Mouse (Mus musculus): ENCODE measurements around the gene Spata5. TPM values are rescaled to one million over a fixed set of nuclear protein-coding genes. Genes with fewer than 3 reads are reported as not detected.

The Spata5 gene
- polyA plus RNA-seq, 1 experiment, result 6.6 TPM

DNA sequence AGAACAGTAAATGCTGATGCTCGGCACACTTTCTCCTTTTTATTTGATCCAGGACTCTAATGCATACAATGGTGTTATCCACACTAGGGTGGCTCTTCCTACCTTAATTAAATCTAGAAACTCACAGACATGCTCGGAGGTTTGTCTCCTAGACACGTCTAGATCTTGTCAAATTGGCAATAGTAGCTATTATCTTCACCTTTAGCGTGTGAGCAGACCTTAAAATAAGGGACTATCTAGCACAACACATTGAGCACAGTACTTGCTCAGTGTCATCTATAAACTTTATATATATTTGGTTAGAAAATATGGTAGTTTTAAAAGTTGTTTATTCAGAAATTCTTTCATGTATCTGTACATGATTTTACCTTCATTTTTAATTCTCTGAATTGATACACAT lies 126.7 kb downstream of the Spata5 start:
- Histone ChIP-seq H3K4me1 (ENCODE audit: control insufficient read depth, insufficient read depth, low read length) (no peaks in the 10 kb centered on the region), H3K27ac (ENCODE audit: insufficient read depth, low read depth, low read length) (no peak overlapping the region), H3K4me3 (ENCODE audit: insufficient read depth, low read length) (no peak overlapping the region)
- TF ChIP-seq POLR2A (IDR thresholded peaks at IDR 0.05; ENCODE audit: borderline replicate concordance, low read depth, low read length) (no peak), CTCF (IDR thresholded peaks at IDR 0.05; ENCODE audit: low read depth, low read length) (no peak)

DNA sequence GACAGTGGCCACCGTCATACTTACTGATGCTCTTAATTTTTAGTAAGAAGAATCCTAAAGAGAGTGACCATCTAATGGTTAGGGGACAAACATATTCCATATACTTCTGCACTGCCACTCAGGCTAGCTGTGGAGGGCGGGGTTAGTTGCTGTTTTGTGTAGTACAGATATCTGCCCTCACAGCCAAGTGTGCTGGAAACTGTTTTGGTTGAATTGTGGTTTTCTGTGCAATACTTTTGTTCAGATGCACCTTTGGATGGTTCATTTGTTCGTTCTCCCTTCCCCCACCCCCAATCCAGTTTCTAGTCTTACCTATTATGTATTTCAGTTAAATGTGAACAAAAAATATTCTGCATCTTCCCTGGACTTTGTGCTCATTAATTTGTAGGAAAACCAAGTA lies 130.5 kb downstream of the Spata5 start:
- no peak overlapping the region for H3K4me3 ChIP-seq (ENCODE audit: insufficient read depth, low read length)
- no peak overlapping the region for H3K27ac ChIP-seq (ENCODE audit: insufficient read depth, low read depth, low read length)
- H3K4me1 ChIP-seq (ENCODE audit: control insufficient read depth, insufficient read depth, low read length), result no peaks in the 10 kb centered on the region
- TF ChIP-seq CTCF (IDR thresholded peaks at IDR 0.05; ENCODE audit: low read depth, low read length) (no peak), POLR2A (IDR thresholded peaks at IDR 0.05; ENCODE audit: borderline replicate concordance, low read depth, low read length) (no peak)

DNA sequence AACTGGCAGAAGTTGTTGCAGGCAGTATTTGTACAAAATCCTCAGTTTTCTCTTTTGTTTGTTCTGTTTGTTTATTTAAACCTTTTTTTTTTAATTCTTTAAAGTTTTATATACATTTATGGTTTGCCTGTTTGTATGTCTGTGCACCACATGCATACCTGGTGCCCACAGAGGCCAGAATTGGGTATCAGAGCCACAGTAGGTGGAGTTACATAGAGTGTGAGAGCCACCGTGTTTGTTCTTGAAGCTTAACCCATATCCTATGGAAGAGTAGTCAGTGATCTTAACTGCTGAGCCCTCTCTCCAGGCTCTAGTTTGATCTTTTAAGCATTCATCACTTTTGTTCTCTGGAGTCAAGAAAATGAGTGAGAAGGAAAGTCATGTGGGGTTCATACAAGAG lies 130.9 kb downstream of the Spata5 start:
- no peaks in the 10 kb centered on the region for H3K4me1 ChIP-seq (ENCODE audit: control insufficient read depth, insufficient read depth, low read length)
- no peak for TF ChIP-seq CTCF (IDR thresholded peaks at IDR 0.05; ENCODE audit: low read depth, low read length)
- TF ChIP-seq POLR2A (IDR thresholded peaks at IDR 0.05; ENCODE audit: borderline replicate concordance, low read depth, low read length), result no peak
- no peak overlapping the region for H3K4me3 ChIP-seq (ENCODE audit: insufficient read depth, low read length)
- no peak overlapping the region for H3K27ac ChIP-seq (ENCODE audit: insufficient read depth, low read depth, low read length)

DNA sequence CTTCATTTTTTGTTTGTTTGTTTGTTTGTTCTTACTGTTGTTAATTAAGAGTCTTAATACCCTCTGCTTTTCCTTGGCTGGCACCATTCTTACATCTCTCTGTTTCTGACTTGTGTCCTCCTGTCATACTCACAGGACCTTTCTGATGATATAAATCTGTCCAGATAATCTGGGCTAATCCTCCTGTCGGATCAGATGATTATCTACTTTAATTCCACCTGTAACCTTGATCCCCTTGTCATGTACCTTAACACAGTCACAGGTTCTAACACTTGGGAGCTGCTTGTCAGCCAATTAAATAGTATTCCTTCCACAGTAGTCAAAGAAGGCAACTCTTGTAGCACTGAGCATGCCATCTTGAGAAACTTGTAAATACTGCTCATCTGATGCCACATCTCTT lies 131.8 kb downstream of the Spata5 start:
- Histone ChIP-seq H3K4me3 (ENCODE audit: insufficient read depth, low read length) (no peak overlapping the region), H3K4me1 (ENCODE audit: control insufficient read depth, insufficient read depth, low read length) (peaks cover 7% of the 10 kb centered on the region), H3K27ac (ENCODE audit: insufficient read depth, low read depth, low read length) (no peak overlapping the region)
- TF ChIP-seq CTCF (IDR thresholded peaks at IDR 0.05; ENCODE audit: low read depth, low read length) (no peak), POLR2A (IDR thresholded peaks at IDR 0.05; ENCODE audit: borderline replicate concordance, low read depth, low read length) (no peak)

DNA sequence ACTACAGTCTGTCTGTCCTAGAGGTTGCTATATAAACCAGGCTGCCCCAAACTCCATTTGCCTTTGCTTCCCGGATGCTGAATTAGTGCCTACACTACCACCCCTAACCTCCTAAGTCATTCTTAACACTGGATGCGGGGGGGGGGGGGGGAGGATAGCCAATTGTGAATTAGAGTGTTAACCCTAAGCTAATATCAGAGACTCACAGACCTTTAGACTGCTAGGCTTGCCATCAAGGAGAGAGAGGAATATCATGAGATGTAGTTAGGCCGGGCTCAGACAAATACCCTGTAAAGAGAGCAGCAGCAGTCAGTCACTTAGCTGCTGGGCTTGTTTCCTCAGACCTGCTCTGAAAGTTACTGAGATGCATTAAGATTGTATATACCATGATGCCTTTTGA lies 132.5 kb downstream of the Spata5 start:
- Histone ChIP-seq H3K4me1 (ENCODE audit: control insufficient read depth, insufficient read depth, low read length) (peaks cover 9% of the 10 kb centered on the region), H3K27ac (ENCODE audit: insufficient read depth, low read depth, low read length) (no peak overlapping the region), H3K4me3 (ENCODE audit: insufficient read depth, low read length) (no peak overlapping the region)
- no peak for TF ChIP-seq POLR2A (IDR thresholded peaks at IDR 0.05; ENCODE audit: borderline replicate concordance, low read depth, low read length)
- no peak for TF ChIP-seq CTCF (IDR thresholded peaks at IDR 0.05; ENCODE audit: low read depth, low read length)

DNA sequence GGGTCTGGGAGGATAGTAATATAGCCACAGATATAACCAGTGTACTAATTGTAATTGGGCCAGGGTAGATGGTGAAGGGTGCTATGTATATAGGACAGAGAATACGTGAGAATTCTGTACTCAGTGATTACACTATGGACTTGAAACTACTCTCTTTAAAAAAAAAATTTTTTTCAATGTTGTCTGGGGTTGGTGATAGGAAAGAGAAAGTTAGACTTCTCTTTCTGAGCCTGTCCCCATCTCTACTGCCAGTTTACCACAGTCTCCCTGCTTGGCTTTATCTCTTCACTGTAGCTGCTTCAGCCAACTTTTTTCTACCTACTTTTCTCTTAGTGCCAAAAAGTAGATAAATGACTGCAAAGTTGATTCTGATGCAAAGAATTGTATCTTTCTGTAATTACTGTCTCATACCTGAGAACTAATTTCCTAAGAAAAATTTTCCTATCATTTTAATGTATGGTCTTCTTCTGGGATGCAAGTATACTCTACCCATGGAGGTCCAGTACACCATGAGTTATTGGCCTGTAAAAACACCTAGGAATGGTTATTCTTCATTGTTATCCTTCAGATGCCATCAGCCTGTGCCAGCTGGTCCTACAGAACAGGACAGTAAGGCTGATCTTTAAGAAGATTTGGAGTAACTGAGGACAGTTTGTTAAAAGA lies 133.8 kb downstream of the Spata5 start:
- Histone ChIP-seq H3K4me1 (ENCODE audit: control insufficient read depth, insufficient read depth, low read length) (peaks cover 9% of the 10 kb centered on the region), H3K27ac (ENCODE audit: insufficient read depth, low read depth, low read length) (no peak overlapping the region), H3K4me3 (ENCODE audit: insufficient read depth, low read length) (no peak overlapping the region)
- no peak for TF ChIP-seq CTCF (IDR thresholded peaks at IDR 0.05; ENCODE audit: low read depth, low read length)
- no peak for TF ChIP-seq POLR2A (IDR thresholded peaks at IDR 0.05; ENCODE audit: borderline replicate concordance, low read depth, low read length)

DNA sequence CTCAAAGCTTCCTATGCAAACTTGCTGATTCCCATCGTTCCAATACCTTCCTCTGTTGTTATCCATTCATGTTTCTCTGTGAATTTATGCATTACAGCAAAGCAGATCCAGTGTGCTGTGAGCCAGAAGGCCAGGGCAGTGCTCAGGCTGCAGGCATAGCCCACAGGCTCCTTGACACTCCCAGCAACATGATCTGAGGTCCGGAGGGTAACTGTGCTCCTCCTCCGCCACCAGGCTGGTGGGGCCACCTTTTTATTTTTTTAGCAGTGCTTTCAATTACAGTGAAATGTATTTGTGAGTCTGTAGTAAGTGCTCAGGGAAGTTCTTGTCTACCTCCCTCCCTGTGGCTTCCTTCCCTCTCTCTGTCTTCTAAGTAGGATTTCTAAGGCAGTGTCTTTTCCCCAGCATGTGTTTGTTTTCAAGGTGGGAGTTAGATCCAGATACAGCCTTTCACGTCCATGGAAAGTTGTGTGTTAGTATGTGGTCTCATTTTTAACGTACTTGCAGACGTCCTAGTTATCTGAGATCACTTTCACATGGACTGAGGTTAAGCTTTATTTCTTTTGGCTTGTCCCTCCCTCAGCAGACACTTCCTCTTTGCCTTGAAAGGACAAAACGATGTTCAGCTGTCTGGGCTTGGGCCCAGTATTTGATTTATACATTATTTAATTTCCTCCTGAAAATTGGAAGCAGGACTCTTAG lies 136.9 kb downstream of the Spata5 start:
- H3K27ac ChIP-seq (ENCODE audit: insufficient read depth, low read depth, low read length), result peak overlapping the region; percentile 20; the same call in 1 of the 2 replicates
- H3K4me3 ChIP-seq (ENCODE audit: insufficient read depth, low read length), result no peak overlapping the region
- TF ChIP-seq POLR2A (IDR thresholded peaks at IDR 0.05; ENCODE audit: borderline replicate concordance, low read depth, low read length), result no peak
- no peak for TF ChIP-seq CTCF (IDR thresholded peaks at IDR 0.05; ENCODE audit: low read depth, low read length)
- H3K4me1 ChIP-seq (ENCODE audit: control insufficient read depth, insufficient read depth, low read length), result peaks cover 11% of the 10 kb centered on the region

DNA sequence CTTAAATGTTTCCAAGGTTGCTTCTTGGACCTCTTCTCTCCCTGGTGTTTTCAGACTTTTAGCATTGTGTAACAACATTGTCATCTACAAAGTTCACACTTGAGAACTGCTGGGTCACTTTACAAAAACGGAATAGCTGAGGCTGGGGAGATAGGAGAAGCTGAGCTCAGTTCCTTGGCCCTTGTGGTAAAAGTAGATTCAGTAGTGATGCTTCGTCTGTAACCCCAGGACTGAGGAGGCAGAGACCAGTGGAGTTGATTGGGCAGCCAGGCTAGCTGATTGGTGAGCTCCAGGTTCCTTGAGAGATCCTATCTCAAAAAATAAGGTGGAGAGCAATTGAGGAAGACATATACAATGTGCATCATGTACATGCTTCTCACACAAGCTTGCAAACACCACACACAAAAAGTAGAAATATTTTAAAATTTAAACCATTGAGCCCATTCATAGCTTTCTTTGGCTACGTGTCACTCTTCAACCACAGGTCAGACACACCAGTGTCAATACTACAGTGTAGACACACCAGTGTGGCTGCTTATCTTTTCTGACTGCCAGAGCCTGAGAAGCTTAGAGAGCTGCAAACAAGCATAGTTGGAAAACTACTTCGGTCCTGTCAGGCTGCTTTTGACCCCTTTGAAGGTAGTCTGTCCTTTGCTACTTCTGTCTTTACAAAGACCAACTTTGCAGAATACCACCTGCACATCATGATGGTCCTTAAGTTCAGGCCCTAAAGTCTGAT lies 138.2 kb downstream of the Spata5 start:
- TF ChIP-seq CTCF (IDR thresholded peaks at IDR 0.05; ENCODE audit: low read depth, low read length), result no peak
- no peak for TF ChIP-seq POLR2A (IDR thresholded peaks at IDR 0.05; ENCODE audit: borderline replicate concordance, low read depth, low read length)
- Histone ChIP-seq H3K4me1 (ENCODE audit: control insufficient read depth, insufficient read depth, low read length) (peaks cover 13% of the 10 kb centered on the region), H3K27ac (ENCODE audit: insufficient read depth, low read depth, low read length) (no peak overlapping the region), H3K4me3 (ENCODE audit: insufficient read depth, low read length) (no peak overlapping the region)

DNA sequence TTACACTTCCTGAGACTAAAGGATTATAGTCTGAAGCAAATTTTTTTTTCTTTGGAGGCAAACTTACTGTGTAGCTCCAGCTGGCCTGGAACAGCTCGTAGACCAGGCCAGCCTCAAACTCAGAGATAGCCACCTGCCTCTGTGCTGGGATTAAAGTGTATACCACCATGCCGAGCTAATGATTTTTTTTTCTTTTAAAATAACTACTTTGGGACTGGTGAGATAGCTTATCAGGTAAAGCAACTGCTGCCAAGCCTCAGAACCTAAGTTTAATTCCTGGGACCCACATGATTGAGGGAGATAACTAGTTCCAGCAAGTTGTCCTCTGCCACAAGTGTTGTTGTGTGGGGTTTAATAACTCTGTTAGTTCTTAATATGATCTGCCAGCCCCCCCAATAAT lies 139.6 kb downstream of the Spata5 start:
- H3K27ac ChIP-seq (ENCODE audit: insufficient read depth, low read depth, low read length), result no peak overlapping the region

DNA sequence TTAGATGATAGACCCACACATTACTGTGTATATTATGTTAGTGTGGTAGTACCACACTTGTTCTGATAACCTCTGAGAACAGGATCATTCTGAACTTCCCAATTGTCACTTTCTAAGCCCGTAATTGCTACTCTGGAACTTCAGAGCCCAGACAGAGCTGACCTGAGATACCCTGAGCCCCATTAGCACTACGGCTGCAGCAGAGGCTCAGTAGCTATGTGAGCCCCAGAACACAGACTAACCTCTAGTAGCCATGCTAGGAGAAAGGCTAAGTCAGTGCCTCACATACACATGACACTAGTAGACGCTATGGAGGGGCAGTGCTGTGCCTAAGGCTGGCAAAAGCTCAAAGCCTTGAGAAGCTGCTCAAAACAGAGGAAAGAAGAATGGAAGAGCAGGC lies 141.8 kb downstream of the Spata5 start:
- Histone ChIP-seq H3K4me1 (ENCODE audit: control insufficient read depth, insufficient read depth, low read length) (peaks cover 7% of the 10 kb centered on the region), H3K4me3 (ENCODE audit: insufficient read depth, low read length) (no peak overlapping the region), H3K27ac (ENCODE audit: insufficient read depth, low read depth, low read length) (no peak overlapping the region)
- TF ChIP-seq CTCF (IDR thresholded peaks at IDR 0.05; ENCODE audit: low read depth, low read length), result no peak
- TF ChIP-seq POLR2A (IDR thresholded peaks at IDR 0.05; ENCODE audit: borderline replicate concordance, low read depth, low read length), result no peak

More for the DNA sequence above, 139.6 kb downstream of the Spata5 start:
- H3K4me3 ChIP-seq (ENCODE audit: insufficient read depth, low read length), result no peak overlapping the region
- H3K4me1 ChIP-seq (ENCODE audit: control insufficient read depth, insufficient read depth, low read length), result peaks cover 13% of the 10 kb centered on the region
- TF ChIP-seq POLR2A (IDR thresholded peaks at IDR 0.05; ENCODE audit: borderline replicate concordance, low read depth, low read length), result no peak
- TF ChIP-seq CTCF (IDR thresholded peaks at IDR 0.05; ENCODE audit: low read depth, low read length), result no peak

All from bone marrow macrophage, adult 2 months (primary cell).